Mouse (Mus musculus) midbrain, postnatal 0 days (tissue): Measurements from ENCODE around the gene Flnb. TPM values are rescaled to one million over a fixed set of nuclear protein-coding genes. Genes with fewer than 3 reads are reported as not detected.
A peak's percentile ranks its signal among the peaks of the same experiment; 100 is the strongest.

Experiments
- ATAC-seq: fragments of 200-750 bp; cut with Nextera tagmentation; 2 replicates; pipeline ENCODE4 v1.8.0; 2017; ENCODE audit warnings: moderate number of reproducible peaks, mild to moderate bottlenecking, moderate TSS enrichment, moderate library complexity; ENCODE audit not compliant: low FRiP score
- DNase-seq: peaks from one replicate; pipeline ENCODE4 v3.0.0-alpha.2; 2015; ENCODE audit warnings: low spot score
- H3K27ac ChIP-seq: fragments of 300-500 bp; sonication (generic); 2 replicates; pipeline ENCODE4 v1.5.1; 2014; ENCODE audit warnings: low read depth, mild to moderate bottlenecking, low read length, mixed read lengths
- H3K27me3 ChIP-seq: fragments of 300-500 bp; sonication (generic); 2 replicates; pipeline ENCODE4 v1.6.1; 2014; ENCODE audit warnings: low read length, control low read depth, mixed read lengths; ENCODE audit not compliant: insufficient read depth
- H3K36me3 ChIP-seq: fragments of 300-500 bp; sonication (generic); 2 replicates; pipeline ENCODE4 v1.6.1; 2014; ENCODE audit warnings: low read length, control low read depth, mixed read lengths; ENCODE audit not compliant: insufficient read depth
- H3K4me1 ChIP-seq: fragments of 300-500 bp; sonication (generic); 2 replicates; pipeline ENCODE4 v1.6.1; 2014; ENCODE audit warnings: mild to moderate bottlenecking, control low read depth, antibody characterized with exemption, low read length, mixed read lengths; ENCODE audit not compliant: insufficient read depth
- H3K4me2 ChIP-seq: fragments of 300-500 bp; sonication (generic); 2 replicates; pipeline ENCODE4 v1.6.1; 2014; ENCODE audit warnings: low read depth, mild to moderate bottlenecking, low read length, mixed read lengths; ENCODE audit not compliant: poor library complexity, severe bottlenecking
- H3K4me3 ChIP-seq: fragments of 300-500 bp; sonication (generic); 2 replicates; pipeline ENCODE4 v1.5.1; 2014; ENCODE audit warnings: low read depth, mild to moderate bottlenecking, low read length, moderate library complexity
- H3K9ac ChIP-seq: fragments of 300-500 bp; sonication (generic); replicated peaks from 2 replicates; pipeline ENCODE4 v1.6.1; 2014; ENCODE audit warnings: mild to moderate bottlenecking, low read length, moderate library complexity, mixed read lengths; ENCODE audit not compliant: poor library complexity, severe bottlenecking
- H3K9me3 ChIP-seq: fragments of 300-500 bp; sonication (generic); 2 replicates; pipeline ENCODE4 v1.6.1; 2016; ENCODE audit warnings: low read length, control low read depth
- CTCF ChIP-seq: IDR thresholded peaks from 2 replicates; pipeline ENCODE4 v1.5.1; 2016; ENCODE audit warnings: antibody characterized with exemption, mild to moderate bottlenecking
- WGBS: fragments of 180-500 bp; shearing (Covaris S2); extraction: QIAGEN DNeasy Blood & Tissue Kit; methylation state at CpG from one replicate; pipeline ENCODE4 v1.1.7; 2014; 5-methylcytosine and 5-hydroxymethylcytosine counted together
- polyA plus RNA-seq: library from polyadenylated mRNA; unstranded; fragments of >200 nt; fragmentation: Nextera tagmentation; extraction: Ambion mirVana; gene quantifications from 2 replicates; pipeline ENCODE4 v1.2.1, GENCODE M21; 2015
- total RNA-seq: library from RNA; depleted of rRNA; stranded (reverse); fragments of >200 nt; gene quantifications from 2 replicates; pipeline ENCODE4 v1.2.3, GENCODE M21; 2014

Flnb gene
- total and polyA plus RNA-seq, 2 experiments from 2014 or later = 3.5 to 23.7 TPM

DNA sequence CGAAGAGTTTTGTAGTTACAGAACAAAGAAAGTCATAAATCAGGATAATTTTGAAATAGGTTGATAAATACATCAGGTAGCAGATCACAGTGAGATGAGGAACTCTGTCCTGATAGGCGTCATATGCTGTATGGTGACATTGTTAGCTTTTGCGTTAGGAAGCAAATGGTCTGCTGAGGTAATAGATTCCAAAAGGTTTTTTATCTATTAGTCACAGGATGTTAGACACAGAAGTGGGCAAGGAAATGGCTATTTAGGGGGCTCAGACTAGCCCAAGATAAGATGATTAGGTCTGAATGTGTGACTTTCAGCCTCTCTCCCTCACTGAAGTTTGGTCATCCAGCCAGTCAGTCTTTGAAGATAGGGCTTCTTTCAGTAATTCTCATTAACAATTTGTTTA is 33.2 kb downstream of the Flnb start:
- H3K9ac ChIP-seq = no peak overlapping the region
- DNase-seq (no peak), ATAC-seq (no peak)
- H3K4me3 ChIP-seq = no peak overlapping the region
- peaks cover 11% of the 10 kb centered on the region for H3K4me1 ChIP-seq
- no peaks in the 10 kb centered on the region for H3K36me3 ChIP-seq
- TF ChIP-seq CTCF = no peak
- no peaks in the 10 kb centered on the region for H3K27me3 ChIP-seq
- no peak overlapping the region for H3K4me2 ChIP-seq
- 81% methylated on average over 3 of the region's 3 CpGs for WGBS
- no peak overlapping the region for H3K27ac ChIP-seq
- H3K9me3 ChIP-seq = no peaks in the 10 kb centered on the region

DNA sequence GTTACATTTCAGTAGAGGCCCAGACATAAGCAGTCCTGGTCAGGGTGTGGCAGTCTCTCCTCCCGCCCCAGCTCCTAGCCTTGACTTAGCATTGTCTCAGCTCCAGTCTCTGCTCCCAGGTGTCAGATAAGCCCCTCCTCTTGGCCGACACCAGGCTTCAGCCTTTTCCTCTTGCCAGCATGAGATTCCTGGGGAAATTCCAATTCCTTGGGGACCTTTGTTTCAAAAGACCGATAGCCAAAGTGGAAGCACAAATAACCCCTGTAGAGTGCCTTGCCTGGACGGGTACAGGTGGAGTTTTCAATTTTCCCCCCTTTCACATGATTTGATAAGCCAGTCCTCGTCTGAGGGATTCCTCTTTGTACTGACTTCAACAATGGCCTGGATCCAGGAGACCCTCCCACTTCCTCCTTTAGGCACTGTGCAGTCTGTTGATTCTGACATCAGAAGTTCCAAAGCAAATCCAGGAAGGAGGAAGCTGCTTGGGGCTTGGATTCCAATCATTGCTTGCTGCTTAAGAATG is 33.8 kb downstream of the Flnb start:
- DNase-seq = no peak
- ATAC-seq = no peak
- Histone ChIP-seq H3K9ac (no peak overlapping the region), H3K4me3 (no peak overlapping the region), H3K9me3 (no peaks in the 10 kb centered on the region), H3K4me2 (no peak overlapping the region), H3K27ac (no peak overlapping the region), H3K4me1 (peaks cover 11% of the 10 kb centered on the region), H3K27me3 (no peaks in the 10 kb centered on the region), H3K36me3 (no peaks in the 10 kb centered on the region)
- WGBS = 16% methylated on average over 5 of the region's 5 CpGs
- TF ChIP-seq CTCF = no peak

DNA sequence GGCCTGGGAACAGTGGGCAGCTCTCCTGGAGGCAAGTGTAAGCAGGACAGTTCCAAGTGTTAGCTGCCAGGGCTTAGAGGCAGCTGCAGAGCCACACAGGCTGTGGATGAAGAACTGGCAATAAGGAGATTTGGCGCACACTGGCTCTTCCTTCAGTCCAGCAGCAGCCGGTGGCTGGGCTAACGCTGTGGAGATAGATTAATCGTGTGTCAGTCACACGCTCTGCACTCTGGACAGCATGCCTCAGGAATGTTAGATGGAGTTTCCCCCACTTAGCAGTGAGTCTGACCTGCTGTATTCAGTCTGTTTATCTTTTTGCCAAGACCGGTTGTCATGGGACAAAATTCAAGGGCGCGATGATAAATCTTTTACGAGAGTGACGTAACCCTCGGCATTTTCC is 35.9 kb downstream of the Flnb start:
- Histone ChIP-seq H3K27ac (no peak overlapping the region), H3K9me3 (no peaks in the 10 kb centered on the region), H3K4me3 (no peak overlapping the region), H3K27me3 (no peaks in the 10 kb centered on the region), H3K4me2 (no peak overlapping the region), H3K36me3 (no peaks in the 10 kb centered on the region), H3K4me1 (peaks cover 6% of the 10 kb centered on the region), H3K9ac (no peak overlapping the region)
- 36% methylated on average over 11 of the region's 11 CpGs for WGBS
- TF ChIP-seq CTCF = no peak
- DNase-seq = peak; percentile 85
- peak; percentile 74 for ATAC-seq

DNA sequence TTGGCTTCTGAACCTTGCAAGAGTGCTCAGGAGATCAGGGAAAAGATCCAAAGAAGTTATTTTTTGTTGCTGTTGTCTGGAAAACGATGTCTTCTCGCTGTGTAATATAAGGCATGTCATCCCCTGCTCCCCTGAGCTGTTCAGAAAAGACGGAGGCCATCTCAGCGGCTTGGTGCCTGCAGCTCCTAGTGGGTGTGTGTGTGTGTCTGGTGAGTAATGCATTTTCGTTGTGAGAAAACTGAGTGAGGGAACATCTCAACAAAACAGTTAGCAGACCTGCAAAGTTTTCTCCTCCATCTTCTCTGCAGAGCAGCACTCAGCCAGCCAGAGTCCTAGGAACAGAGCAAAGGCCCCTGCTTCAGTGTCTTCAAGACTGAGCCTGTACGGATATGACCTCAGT is 36.6 kb downstream of the Flnb start:
- Histone ChIP-seq H3K9ac (no peak overlapping the region), H3K27ac (no peak overlapping the region), H3K9me3 (no peaks in the 10 kb centered on the region), H3K27me3 (no peaks in the 10 kb centered on the region), H3K4me3 (no peak overlapping the region), H3K4me2 (no peak overlapping the region), H3K4me1 (peaks cover 6% of the 10 kb centered on the region), H3K36me3 (no peaks in the 10 kb centered on the region)
- ATAC-seq (no peak), DNase-seq (no peak)
- TF ChIP-seq CTCF = no peak
- 87% methylated on average over 6 of the region's 6 CpGs for WGBS

DNA sequence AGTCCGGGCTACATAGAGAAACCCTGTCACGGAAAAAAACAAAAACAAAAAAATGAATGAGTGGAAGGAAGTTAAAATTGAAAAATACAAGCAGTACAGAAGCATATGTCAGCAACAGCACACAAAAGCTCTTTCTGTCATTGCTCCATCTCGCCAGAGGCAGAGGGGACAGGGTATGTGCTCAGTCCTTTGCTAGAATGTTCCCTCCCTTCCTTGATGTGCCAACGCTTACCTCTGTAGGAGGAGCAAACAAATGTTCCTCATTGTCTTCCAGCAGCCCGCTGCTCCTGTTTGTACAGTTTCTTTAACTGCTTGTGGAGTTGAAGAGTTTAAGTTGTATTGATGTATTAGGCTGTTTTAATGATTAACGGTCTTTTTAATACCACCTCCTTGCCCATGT is 37.3 kb downstream of the Flnb start:
- no peaks in the 10 kb centered on the region for H3K9me3 ChIP-seq
- WGBS = 68% methylated on average over 6 of the region's 6 CpGs
- H3K9ac ChIP-seq = no peak overlapping the region
- no peaks in the 10 kb centered on the region for H3K27me3 ChIP-seq
- no peak overlapping the region for H3K27ac ChIP-seq
- peaks cover 6% of the 10 kb centered on the region for H3K4me1 ChIP-seq
- DNase-seq = no peak
- H3K4me2 ChIP-seq = no peak overlapping the region
- no peak for ATAC-seq
- H3K4me3 ChIP-seq = no peak overlapping the region
- no peak for TF ChIP-seq CTCF
- no peaks in the 10 kb centered on the region for H3K36me3 ChIP-seq

DNA sequence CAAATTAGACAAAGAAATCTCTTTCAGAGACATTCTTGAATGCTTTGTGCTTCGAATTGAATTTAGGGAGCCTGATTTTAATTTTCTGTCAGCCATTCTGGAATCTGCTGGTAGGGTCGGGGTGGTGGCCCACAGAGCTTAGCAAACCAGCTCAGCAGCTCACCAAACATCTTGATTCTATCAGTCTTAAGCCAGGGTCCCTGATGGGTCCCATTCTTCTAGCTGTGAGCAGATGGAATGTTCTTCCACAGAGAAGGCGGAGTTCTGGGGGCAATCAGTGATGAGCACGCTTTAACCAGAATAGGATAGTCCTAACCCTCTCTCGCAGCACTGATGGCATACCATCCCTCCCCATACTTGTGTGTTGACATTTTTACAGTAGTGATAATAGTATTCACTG is 37.7 kb downstream of the Flnb start:
- no peaks in the 10 kb centered on the region for H3K36me3 ChIP-seq
- H3K27me3 ChIP-seq = no peaks in the 10 kb centered on the region
- 60% methylated on average over 5 of the region's 5 CpGs for WGBS
- no peak overlapping the region for H3K27ac ChIP-seq
- no peaks in the 10 kb centered on the region for H3K9me3 ChIP-seq
- H3K4me3 ChIP-seq = no peak overlapping the region
- no peak for TF ChIP-seq CTCF
- H3K9ac ChIP-seq = no peak overlapping the region
- DNase-seq (no peak), ATAC-seq (no peak)
- no peak overlapping the region for H3K4me2 ChIP-seq
- peaks cover 6% of the 10 kb centered on the region for H3K4me1 ChIP-seq
